Mouse (Mus musculus): ENCODE measurements around the gene Ring1.

DNA sequence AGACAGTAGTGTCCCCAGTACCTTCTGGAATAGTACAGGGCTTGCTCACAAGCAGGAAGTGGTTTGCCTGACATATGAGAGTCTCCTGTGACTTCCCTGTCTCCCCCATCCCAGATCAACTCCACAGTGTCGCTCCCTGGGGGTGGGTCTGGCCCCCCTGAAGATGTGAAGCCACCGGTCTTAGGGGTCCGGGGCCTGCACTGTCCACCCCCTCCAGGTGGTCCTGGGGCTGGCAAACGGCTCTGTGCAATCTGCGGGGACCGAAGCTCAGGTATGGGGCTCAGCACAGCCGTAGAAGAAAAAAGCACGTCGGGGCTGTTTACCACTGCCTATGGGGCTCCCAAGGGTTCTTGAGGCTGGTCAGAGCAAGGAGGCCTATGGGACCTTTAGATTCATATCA, 9.0 kb upstream of the Ring1 start:
- TF ChIP-seq CTCF (IDR thresholded peaks at IDR 0.05; ENCODE audit: low read depth, low read length) = no peak
- TF ChIP-seq POLR2A (IDR thresholded peaks at IDR 0.05; ENCODE audit: borderline replicate concordance, low read depth, low read length) = no peak
